ENCODE assay signal across 29 mouse cellular contexts in genomic region chr4:149679056-149679770, GRCm38 (mm10). TPM values are rescaled to one million over a fixed set of nuclear protein-coding genes. Genes with fewer than 3 reads are reported as not detected.
DNase-seq lines count a peak whose midpoint lies in the region; ATAC-seq and TF ChIP-seq lines count a peak whose summit lies in the region.
"Had no signal": no experiment of that assay in that cellular context is flagged by ENCODE, and none has a peak within 500 bp of the region (broad histone marks: within the 10 kb centered on the region; RNA-seq: fewer than 3 reads in every experiment).

No protein-coding gene starts in this region.

- TF ChIP-seq CTCF in ES-Bruce4 (IDR thresholded peaks at IDR 0.05; ENCODE audit: low read depth, low read length): no peak

- no peak for TF ChIP-seq EP300 in ES-Bruce4 (IDR thresholded peaks at IDR 0.05; ENCODE audit: insufficient read depth, low read depth, low read length)

- no peak overlapping the region for H3K4me2 ChIP-seq in heart, embryonic 12.5 days
- H3K4me2 ChIP-seq in kidney, embryonic 15.5 days: no peak overlapping the region
- H3K4me2 ChIP-seq: embryonic facial prominence, embryonic 12.5 days; forebrain, embryonic 15.5 days; heart, embryonic 13.5 days; hindbrain, embryonic 14.5 days; midbrain, embryonic 15.5 days; neural tube, embryonic 15.5 days had no signal

- peak; percentile 42 to 56 for DNase-seq in heart, adult 9 months (ENCODE audit: low spot score in 2 of 2)
- no peak for DNase-seq in kidney, adult 18-20 months
- DNase-seq in kidney, postnatal 14 days: peak; percentile 24
- DNase-seq: adrenal gland, postnatal 10 days; cerebellum, adult 11 months; cerebellum, adult 9-10 months; cerebellum, postnatal 36 days; embryo, embryonic 11 days; heart, postnatal 4 days; liver; lung, adult 2 months; lung, postnatal 14 days; retina, postnatal 1 day; right cerebral cortex, postnatal 14 days; thymus, postnatal 4 days had no signal

- no peak overlapping the region for H3K9ac ChIP-seq in heart, embryonic 12.5 days
- H3K9ac ChIP-seq in kidney, embryonic 15.5 days: no peak overlapping the region
- H3K9ac ChIP-seq in ES-Bruce4 (ENCODE audit: low read depth, poor library complexity, severe bottlenecking): no peak overlapping the region
- H3K9ac ChIP-seq: embryonic facial prominence, embryonic 12.5 days; forebrain, embryonic 15.5 days; heart, embryonic 13.5 days; hindbrain, embryonic 14.5 days; liver, embryonic 14.5 days; midbrain, embryonic 15.5 days; neural tube, embryonic 15.5 days had no signal

- H3K9me3 ChIP-seq in heart, embryonic 12.5 days (replicated peaks): no peaks in the 10 kb centered on the region
- no peaks in the 10 kb centered on the region for H3K9me3 ChIP-seq in kidney, embryonic 15.5 days (replicated peaks)
- no peaks in the 10 kb centered on the region for H3K9me3 ChIP-seq in ES-Bruce4 (replicated peaks; ENCODE audit: control insufficient read depth, insufficient read depth, low read length, poor library complexity, severe bottlenecking)
- H3K9me3 ChIP-seq: embryonic facial prominence, embryonic 12.5 days; forebrain, embryonic 10.5 days; forebrain, embryonic 15.5 days; G1E; heart, embryonic 13.5 days; midbrain, embryonic 10.5 days; midbrain, embryonic 15.5 days; neural tube, embryonic 15.5 days had no signal

- no peak overlapping the region for H3K27ac ChIP-seq in heart, embryonic 12.5 days (ENCODE audit: poor library complexity, severe bottlenecking)
- peak overlapping the region; percentile 18 for H3K27ac ChIP-seq in kidney, embryonic 15.5 days
- H3K27ac ChIP-seq in ES-Bruce4 (ENCODE audit: insufficient read depth, low read length): peak overlapping the region; percentile 25; the same call in 1 of the 2 replicates
- H3K27ac ChIP-seq: embryonic facial prominence, embryonic 12.5 days; forebrain, embryonic 10.5 days; forebrain, embryonic 15.5 days; heart, embryonic 13.5 days; hindbrain, embryonic 14.5 days; liver, embryonic 14.5 days; midbrain, embryonic 10.5 days; midbrain, embryonic 15.5 days; neural tube, embryonic 15.5 days had no signal

- ATAC-seq in heart, embryonic 12.5 days (ENCODE audit: insufficient number of reproducible peaks, low FRiP score): no peak
- ATAC-seq in kidney, embryonic 15.5 days (replicated peaks; ENCODE audit: low FRiP score): no peak
- ATAC-seq: forebrain, embryonic 15.5 days; midbrain, embryonic 15.5 days had no signal

- no peak overlapping the region for H3K4me3 ChIP-seq in heart, embryonic 12.5 days
- no peak overlapping the region for H3K4me3 ChIP-seq in kidney, embryonic 15.5 days (replicated peaks)
- no peak overlapping the region for H3K4me3 ChIP-seq in ES-Bruce4 (ENCODE audit: low read depth, low read length)
- H3K4me3 ChIP-seq: embryonic facial prominence, embryonic 12.5 days; forebrain, embryonic 10.5 days; forebrain, embryonic 15.5 days; heart, embryonic 13.5 days; midbrain, embryonic 10.5 days; midbrain, embryonic 15.5 days; neural tube, embryonic 15.5 days had no signal

- 60% methylated on average over 11 of the region's 11 CpGs for WGBS in heart, embryonic 12.5 days
- 14% methylated on average over 11 of the region's 11 CpGs for WGBS in kidney, embryonic 15.5 days

- peaks cover 10% of the 10 kb centered on the region for H3K27me3 ChIP-seq in heart, embryonic 12.5 days (replicated peaks)
- H3K27me3 ChIP-seq in kidney, embryonic 15.5 days: peaks cover 20% of the 10 kb centered on the region
- no peaks in the 10 kb centered on the region for H3K27me3 ChIP-seq in ES-Bruce4 (ENCODE audit: control insufficient read depth, insufficient read depth, low read length, poor library complexity, severe bottlenecking)
- H3K27me3 ChIP-seq: CH12.LX; midbrain, embryonic 15.5 days; neural tube, embryonic 15.5 days had no signal

- no peaks in the 10 kb centered on the region for H3K36me3 ChIP-seq in heart, embryonic 12.5 days
- H3K36me3 ChIP-seq in kidney, embryonic 15.5 days: no peaks in the 10 kb centered on the region
- H3K36me3 ChIP-seq in ES-Bruce4 (ENCODE audit: control insufficient read depth, insufficient read depth, low read length, poor library complexity, severe bottlenecking): no peaks in the 10 kb centered on the region
- H3K36me3 ChIP-seq: embryonic facial prominence, embryonic 12.5 days; forebrain, embryonic 10.5 days; forebrain, embryonic 15.5 days; heart, embryonic 13.5 days; midbrain, embryonic 10.5 days; midbrain, embryonic 15.5 days; neural tube, embryonic 15.5 days had no signal

- TF ChIP-seq POLR2A in ES-Bruce4 (IDR thresholded peaks at IDR 0.05; ENCODE audit: insufficient read depth, low read length): no peak

- 0 out of 2 replicates have a peak, but pooled peaks cover 13% of the 10 kb centered on the region for H3K4me1 ChIP-seq in heart, embryonic 12.5 days (replicated peaks)
- H3K4me1 ChIP-seq in kidney, embryonic 15.5 days: peaks cover 35% of the 10 kb centered on the region
- no peaks in the 10 kb centered on the region for H3K4me1 ChIP-seq in ES-Bruce4 (ENCODE audit: control insufficient read depth, insufficient read depth, low read length)

RNA-seq across cellular contexts. Expression of gene Pik3cd, which starts 23.2 kb away (rescaled TPM):
- polyA plus RNA-seq in heart, embryonic 12.5 days (2016; fragmentation: Nextera tagmentation; extraction: Ambion mirVana): 3.5 and 3.7 TPM in 2 replicates
- 4.2 and 4.8 TPM in 2 replicates for polyA plus RNA-seq in kidney, embryonic 15.5 days (2015; fragmentation: Nextera tagmentation; extraction: Ambion mirVana)
- 13.3 and 13.5 TPM in 2 replicates for polyA plus RNA-seq in ES-Bruce4 (2011; ENCODE audit: insufficient read depth, insufficient read length, low read depth, missing spikeins)

RNA-seq across cellular contexts. Expression of gene Tmem201, which starts 58.6 kb away (rescaled TPM):
- 51.1 and 52.8 TPM in 2 replicates for polyA plus RNA-seq in heart, embryonic 12.5 days (2016; fragmentation: Nextera tagmentation; extraction: Ambion mirVana)
- 35.4 and 42.2 TPM in 2 replicates for polyA plus RNA-seq in kidney, embryonic 15.5 days (2015; fragmentation: Nextera tagmentation; extraction: Ambion mirVana)
- polyA plus RNA-seq in ES-Bruce4 (2011; ENCODE audit: insufficient read depth, insufficient read length, low read depth, missing spikeins): 29.9 and 33.9 TPM in 2 replicates
